In the genomic region with DNA sequence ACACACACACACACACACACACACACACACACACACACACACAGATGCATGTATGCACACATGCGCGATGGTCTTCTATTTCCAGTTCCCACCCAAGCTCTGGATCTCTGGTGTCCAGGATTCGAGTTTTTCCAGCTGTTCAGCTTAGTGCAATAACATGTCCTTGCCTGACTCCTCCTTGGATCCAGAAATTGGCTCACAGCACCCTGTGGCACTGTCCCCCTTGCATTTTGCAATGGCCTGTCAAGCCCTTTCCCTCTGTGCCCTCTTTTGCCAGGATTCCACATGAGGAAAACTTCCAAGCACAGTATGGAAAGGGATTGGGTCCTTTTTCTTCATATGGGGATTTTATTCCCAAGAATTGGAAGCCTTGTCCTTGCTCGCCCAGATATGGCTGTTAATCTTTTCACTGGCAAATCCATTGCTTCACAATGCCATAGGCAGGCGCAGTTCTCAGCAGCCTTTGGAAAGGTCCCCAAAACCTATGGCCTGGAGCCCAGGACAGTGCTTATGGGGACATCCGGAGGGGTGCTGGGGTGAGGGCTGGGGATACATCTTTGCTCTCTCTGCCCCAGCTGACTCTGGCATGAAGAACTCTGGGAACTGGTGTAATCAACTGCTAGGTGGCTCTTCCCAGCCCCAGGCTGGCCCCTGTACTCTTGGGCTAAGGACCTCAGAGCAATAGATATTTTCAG, we compare ENCODE assay signal across 9 mouse cellular contexts. TPM values are rescaled to one million over a fixed set of nuclear protein-coding genes. Genes with fewer than 3 reads are reported as not detected.
A peak's percentile ranks its signal among the peaks of the same experiment; 100 is the strongest.
DNase-seq lines count a peak whose midpoint lies in the region; ATAC-seq lines count a peak whose summit lies in the region.
"Had no signal": no experiment of that assay in that cellular context is flagged by ENCODE, and none has a peak within 500 bp of the region (broad histone marks: within the 10 kb centered on the region; RNA-seq: fewer than 3 reads in every experiment).

No protein-coding gene starts in this region.

- H3K4me1 ChIP-seq in forebrain, embryonic 14.5 days (ENCODE audit: control insufficient read depth, insufficient read depth, low read length): peaks cover 22% of the 10 kb centered on the region; the same call in 1 of the 2 replicates
- peaks cover 14% of the 10 kb centered on the region for H3K4me1 ChIP-seq in hindbrain, embryonic 11.5 days (replicated peaks; ENCODE audit: control insufficient read depth, insufficient read depth, low read length)
- H3K4me1 ChIP-seq in midbrain, embryonic 11.5 days (ENCODE audit: control insufficient read depth, insufficient read depth, low read length): peaks cover 16% of the 10 kb centered on the region
- peaks cover 8% of the 10 kb centered on the region; the same call in 1 of the 2 replicates for H3K4me1 ChIP-seq in liver, embryonic 11.5 days (replicated peaks; ENCODE audit: control insufficient read depth, insufficient read depth, low read length)

- peak; percentile 76 for DNase-seq in gastrocnemius, adult 18-20 months (ENCODE audit: low spot score)
- no peak for DNase-seq in gastrocnemius, postnatal 4 days (ENCODE audit: low spot score in 2 of 2)
- DNase-seq in forebrain, embryonic 14.5 days (ENCODE audit: low spot score): no peak
- DNase-seq in hindbrain, embryonic 11.5 days (ENCODE audit: low spot score): no peak
- DNase-seq in midbrain, embryonic 11.5 days (ENCODE audit: low spot score, missing footprints): no peak
- DNase-seq in embryo, embryonic 10.5 days (ENCODE audit: low spot score): no peak
- no peak for DNase-seq in liver, embryonic 11.5 days (ENCODE audit: low spot score)
- no peak for DNase-seq in thymus, postnatal 0 days (ENCODE audit: low spot score)

- peak overlapping the region; percentile 49 for H3K9ac ChIP-seq in forebrain, embryonic 14.5 days (ENCODE audit: low read length)
- H3K9ac ChIP-seq in hindbrain, embryonic 11.5 days (ENCODE audit: low read depth, low read length): no peak overlapping the region; the same call in 1 of the 2 replicates
- no peak overlapping the region for H3K9ac ChIP-seq in midbrain, embryonic 11.5 days (ENCODE audit: low read length)
- no peak overlapping the region for H3K9ac ChIP-seq in liver, embryonic 11.5 days (ENCODE audit: low read depth, low read length)

- H3K27ac ChIP-seq in forebrain, embryonic 14.5 days (ENCODE audit: low read depth, low read length): peak overlapping the region; percentile 62; the same call in 1 of the 2 replicates
- H3K27ac ChIP-seq in hindbrain, embryonic 11.5 days (ENCODE audit: low read depth, low read length): no peak overlapping the region
- H3K27ac ChIP-seq in midbrain, embryonic 11.5 days (ENCODE audit: low read depth, low read length): no peak overlapping the region
- no peak overlapping the region for H3K27ac ChIP-seq in liver, embryonic 11.5 days (ENCODE audit: low read depth, low read length)

- H3K4me2 ChIP-seq in forebrain, embryonic 14.5 days (ENCODE audit: low read length): peak overlapping the region; percentile 37
- peak overlapping the region; percentile 14 for H3K4me2 ChIP-seq in hindbrain, embryonic 11.5 days (replicated peaks; ENCODE audit: low read depth, low read length)
- H3K4me2 ChIP-seq in midbrain, embryonic 11.5 days: peak overlapping the region; percentile 24; the same call in 1 of the 2 replicates
- no peak overlapping the region for H3K4me2 ChIP-seq in liver, embryonic 11.5 days

- H3K36me3 ChIP-seq in forebrain, embryonic 14.5 days (ENCODE audit: control insufficient read depth, insufficient read depth, low read length): no peaks in the 10 kb centered on the region
- H3K36me3 ChIP-seq in hindbrain, embryonic 11.5 days (ENCODE audit: control insufficient read depth, insufficient read depth, low read length): no peaks in the 10 kb centered on the region
- H3K36me3 ChIP-seq in midbrain, embryonic 11.5 days (ENCODE audit: control insufficient read depth, insufficient read depth, low read length): no peaks in the 10 kb centered on the region
- no peaks in the 10 kb centered on the region for H3K36me3 ChIP-seq in liver, embryonic 11.5 days (ENCODE audit: control insufficient read depth, insufficient read depth, low read length)

- H3K9me3 ChIP-seq in forebrain, embryonic 14.5 days (replicated peaks; ENCODE audit: control insufficient read depth, low read length): no peaks in the 10 kb centered on the region
- no peaks in the 10 kb centered on the region for H3K9me3 ChIP-seq in hindbrain, embryonic 11.5 days (ENCODE audit: control insufficient read depth, low read length)
- no peaks in the 10 kb centered on the region for H3K9me3 ChIP-seq in midbrain, embryonic 11.5 days (ENCODE audit: control insufficient read depth, low read length)
- no peaks in the 10 kb centered on the region for H3K9me3 ChIP-seq in liver, embryonic 11.5 days (ENCODE audit: control insufficient read depth, low read length)

- no peaks in the 10 kb centered on the region for H3K27me3 ChIP-seq in forebrain, embryonic 14.5 days (replicated peaks; ENCODE audit: control insufficient read depth, insufficient read depth, low read length)
- H3K27me3 ChIP-seq in hindbrain, embryonic 11.5 days (ENCODE audit: control insufficient read depth, insufficient read depth, low read length): no peaks in the 10 kb centered on the region; the same call in 1 of the 2 replicates
- H3K27me3 ChIP-seq in midbrain, embryonic 11.5 days (ENCODE audit: control insufficient read depth, insufficient read depth, low read length): peaks cover 2% of the 10 kb centered on the region; the same call in 1 of the 2 replicates
- peaks cover 47% of the 10 kb centered on the region for H3K27me3 ChIP-seq in liver, embryonic 11.5 days (replicated peaks; ENCODE audit: control insufficient read depth, insufficient read depth, low read length)

- no peak for ATAC-seq in forebrain, embryonic 14.5 days
- ATAC-seq in hindbrain, embryonic 11.5 days (ENCODE audit: low FRiP score): no peak
- ATAC-seq in midbrain, embryonic 11.5 days (ENCODE audit: low FRiP score): no peak
- ATAC-seq in liver, embryonic 11.5 days (replicated peaks; ENCODE audit: low FRiP score): no peak

- H3K4me3 ChIP-seq in forebrain, embryonic 14.5 days (ENCODE audit: low read depth, low read length): peak overlapping the region; percentile 17
- no peak overlapping the region for H3K4me3 ChIP-seq in hindbrain, embryonic 11.5 days (ENCODE audit: low read depth, low read length)
- no peak overlapping the region for H3K4me3 ChIP-seq in midbrain, embryonic 11.5 days (ENCODE audit: low read depth, low read length)
- no peak overlapping the region for H3K4me3 ChIP-seq in liver, embryonic 11.5 days (ENCODE audit: low read depth, low read length)

- 77% methylated on average over 6 of the region's 6 CpGs for WGBS in forebrain, embryonic 14.5 days
- WGBS in hindbrain, embryonic 11.5 days: 81% methylated on average over 6 of the region's 6 CpGs
- 80% methylated on average over 6 of the region's 6 CpGs for WGBS in midbrain, embryonic 11.5 days
- WGBS in liver, embryonic 11.5 days: 74% methylated on average over 6 of the region's 6 CpGs

RNA-seq across cellular contexts. Expression of a gene that starts 0.9 kb away (rescaled TPM):
- 1,000 to 10,000 TPM in 1 of 2 experiments, 100 to 1,000 TPM in 1; 896 to 1,049 TPM for total RNA-seq in gastrocnemius, adult 18-20 months (2021)
- total RNA-seq in gastrocnemius, postnatal 4 days (2021): 100 to 1,000 TPM; 454 to 465 TPM
- 12.9 and 19.8 TPM in 2 replicates for polyA plus RNA-seq in forebrain, embryonic 14.5 days (2014; fragmentation: Nextera tagmentation; extraction: Ambion mirVana)
- polyA plus RNA-seq in hindbrain, embryonic 11.5 days (2014; fragmentation: Nextera tagmentation; extraction: Ambion mirVana): 1.9 and 2.6 TPM in 2 replicates
- polyA plus RNA-seq in midbrain, embryonic 11.5 days (2014; fragmentation: Nextera tagmentation; extraction: Ambion mirVana): 1.4 and 1.9 TPM in 2 replicates
- polyA plus RNA-seq in liver, embryonic 11.5 days (2014; fragmentation: Nextera tagmentation; extraction: Ambion mirVana): 0.16 and 0.22 TPM in 2 replicates
- polyA plus RNA-seq in thymus, postnatal 0 days (2015; fragmentation: Nextera tagmentation; extraction: Ambion mirVana): 0.71 and 0.82 TPM in 2 replicates

RNA-seq across cellular contexts. Expression of a gene that starts 32.2 kb away (rescaled TPM):
- total RNA-seq in gastrocnemius, adult 18-20 months (2021): not detected
- total RNA-seq in gastrocnemius, postnatal 4 days (2021): not detected
- 1.3 and 1.5 TPM in 2 replicates for polyA plus RNA-seq in forebrain, embryonic 14.5 days (2014; fragmentation: Nextera tagmentation; extraction: Ambion mirVana)
- polyA plus RNA-seq in hindbrain, embryonic 11.5 days (2014; fragmentation: Nextera tagmentation; extraction: Ambion mirVana): 0.17 and 0.46 TPM in 2 replicates
- 0.37 and 0.43 TPM in 2 replicates for polyA plus RNA-seq in midbrain, embryonic 11.5 days (2014; fragmentation: Nextera tagmentation; extraction: Ambion mirVana)
- 0.39 and 0.51 TPM in 2 replicates for polyA plus RNA-seq in liver, embryonic 11.5 days (2014; fragmentation: Nextera tagmentation; extraction: Ambion mirVana)
- 0.09 TPM in 2 replicates for polyA plus RNA-seq in thymus, postnatal 0 days (2015; fragmentation: Nextera tagmentation; extraction: Ambion mirVana)

RNA-seq across cellular contexts. Expression of a gene that starts 35.5 kb away (rescaled TPM):
- total RNA-seq in gastrocnemius, adult 18-20 months (2021): 10 to 100 TPM in 1 of 2 experiments, 1 to 10 TPM in 1; 7.6 to 10.6 TPM
- total RNA-seq in gastrocnemius, postnatal 4 days (2021): 10 to 100 TPM; 24.8 to 26.9 TPM
- polyA plus RNA-seq in forebrain, embryonic 14.5 days (2014; fragmentation: Nextera tagmentation; extraction: Ambion mirVana): 132 and 147 TPM in 2 replicates
- 123 and 136 TPM in 2 replicates for polyA plus RNA-seq in hindbrain, embryonic 11.5 days (2014; fragmentation: Nextera tagmentation; extraction: Ambion mirVana)
- 47.2 and 55.1 TPM in 2 replicates for polyA plus RNA-seq in midbrain, embryonic 11.5 days (2014; fragmentation: Nextera tagmentation; extraction: Ambion mirVana)
- polyA plus RNA-seq in liver, embryonic 11.5 days (2014; fragmentation: Nextera tagmentation; extraction: Ambion mirVana): 32.9 and 33.9 TPM in 2 replicates
- 24.2 and 28.4 TPM in 2 replicates for polyA plus RNA-seq in thymus, postnatal 0 days (2015; fragmentation: Nextera tagmentation; extraction: Ambion mirVana)

RNA-seq across cellular contexts. Expression of a gene that starts 38.7 kb away (rescaled TPM):
- under 1 TPM; 0.40 to 0.43 TPM for total RNA-seq in gastrocnemius, adult 18-20 months (2021)
- under 1 TPM; 0.17 to 0.18 TPM for total RNA-seq in gastrocnemius, postnatal 4 days (2021)
- 0.08 and 0.12 TPM in 2 replicates for polyA plus RNA-seq in forebrain, embryonic 14.5 days (2014; fragmentation: Nextera tagmentation; extraction: Ambion mirVana)
- polyA plus RNA-seq in hindbrain, embryonic 11.5 days (2014; fragmentation: Nextera tagmentation; extraction: Ambion mirVana): 0.06 TPM in 1 of 2 replicates, not detected in the other
- not detected in 2 replicates for polyA plus RNA-seq in midbrain, embryonic 11.5 days (2014; fragmentation: Nextera tagmentation; extraction: Ambion mirVana)
- polyA plus RNA-seq in liver, embryonic 11.5 days (2014; fragmentation: Nextera tagmentation; extraction: Ambion mirVana): not detected in 2 replicates
- polyA plus RNA-seq in thymus, postnatal 0 days (2015; fragmentation: Nextera tagmentation; extraction: Ambion mirVana): not detected in 2 replicates
- total RNA-seq: CH12.LX had no signal

RNA-seq across cellular contexts. Expression of a gene that starts 44.0 kb away (rescaled TPM):
- under 1 TPM; 0.05 to 0.17 TPM for total RNA-seq in gastrocnemius, adult 18-20 months (2021)
- total RNA-seq in gastrocnemius, postnatal 4 days (2021): 1 to 10 TPM; 2.2 to 2.3 TPM
- polyA plus RNA-seq in forebrain, embryonic 14.5 days (2014; fragmentation: Nextera tagmentation; extraction: Ambion mirVana): 1.5 and 1.6 TPM in 2 replicates
- polyA plus RNA-seq in hindbrain, embryonic 11.5 days (2014; fragmentation: Nextera tagmentation; extraction: Ambion mirVana): 0.73 TPM in 2 replicates
- 0.75 TPM in 2 replicates for polyA plus RNA-seq in midbrain, embryonic 11.5 days (2014; fragmentation: Nextera tagmentation; extraction: Ambion mirVana)
- 0.10 TPM in 1 of 2 replicates, not detected in the other for polyA plus RNA-seq in liver, embryonic 11.5 days (2014; fragmentation: Nextera tagmentation; extraction: Ambion mirVana)
- 0.15 and 0.17 TPM in 2 replicates for polyA plus RNA-seq in thymus, postnatal 0 days (2015; fragmentation: Nextera tagmentation; extraction: Ambion mirVana)
